In genomic region chr5:67011985-67012384, GRCm38 (mm10) we compare ENCODE assay signal across 23 mouse cellular contexts.
A peak's percentile ranks its signal among the peaks of the same experiment; 100 is the strongest.
DNase-seq lines count a peak whose midpoint lies in the region; ATAC-seq lines count a peak whose summit lies in the region.
"Had no signal": no experiment of that assay in that cellular context is flagged by ENCODE, and none has a peak within 500 bp of the region (broad histone marks: within the 10 kb centered on the region; RNA-seq: fewer than 3 reads in every experiment).

No protein-coding gene starts in this region.

- no peak for ATAC-seq in embryonic facial prominence, embryonic 15.5 days (ENCODE audit: insufficient number of reproducible peaks, low FRiP score, low TSS enrichment, low read depth)
- ATAC-seq: midbrain, embryonic 13.5 days had no signal

- H3K36me3 ChIP-seq in embryonic facial prominence, embryonic 15.5 days, result peaks cover 12% of the 10 kb centered on the region; the same call in 1 of the 2 replicates
- peaks cover 52% of the 10 kb centered on the region for H3K36me3 ChIP-seq in embryonic facial prominence, embryonic 10.5 days (replicated peaks)
- H3K36me3 ChIP-seq: G1E; liver, embryonic 13.5 days had no signal

- no peak overlapping the region for H3K9ac ChIP-seq in embryonic facial prominence, embryonic 15.5 days
- H3K9ac ChIP-seq: embryonic facial prominence, embryonic 13.5 days; hindbrain, embryonic 14.5 days; liver, embryonic 13.5 days; midbrain, embryonic 13.5 days; neural tube, embryonic 12.5 days had no signal

- no peaks in the 10 kb centered on the region for H3K9me3 ChIP-seq in embryonic facial prominence, embryonic 15.5 days (replicated peaks)
- H3K9me3 ChIP-seq in embryonic facial prominence, embryonic 10.5 days, result no peaks in the 10 kb centered on the region
- H3K9me3 ChIP-seq: embryonic facial prominence, embryonic 13.5 days; liver, embryonic 13.5 days; midbrain, embryonic 13.5 days; neural tube, embryonic 12.5 days had no signal

- no peaks in the 10 kb centered on the region for H3K27me3 ChIP-seq in embryonic facial prominence, embryonic 15.5 days
- no peaks in the 10 kb centered on the region for H3K27me3 ChIP-seq in embryonic facial prominence, embryonic 10.5 days (replicated peaks; ENCODE audit: low read depth, poor library complexity, severe bottlenecking)
- H3K27me3 ChIP-seq: CH12.LX; embryonic facial prominence, embryonic 13.5 days; liver, embryonic 13.5 days; midbrain, embryonic 13.5 days; neural tube, embryonic 12.5 days had no signal

- no peak overlapping the region for H3K4me3 ChIP-seq in embryonic facial prominence, embryonic 15.5 days (replicated peaks)
- H3K4me3 ChIP-seq in embryonic facial prominence, embryonic 10.5 days, result no peak overlapping the region
- H3K4me3 ChIP-seq: embryonic facial prominence, embryonic 13.5 days; liver, embryonic 13.5 days; midbrain, embryonic 13.5 days; neural tube, embryonic 12.5 days had no signal

- DNase-seq in embryonic facial prominence, embryonic 10.5 days (ENCODE audit: low spot score), result no peak
- DNase-seq in heart, adult 11 months, result peak; percentile 87
- DNase-seq in heart, postnatal 4 days, result no peak
- DNase-seq in right cerebral cortex, postnatal 10 days (ENCODE audit: low spot score in 2 of 2), result peak; percentile 53 to 60
- DNase-seq in right cerebral cortex, postnatal 25 days, result no peak
- DNase-seq in neural tube, embryonic 10.5 days (ENCODE audit: extremely low spot score, low spot score), result no peak
- DNase-seq: adrenal gland, adult 2 months; B cell, adult 2 months; gastrocnemius, postnatal 10 days; kidney, adult 2 months; left cerebral cortex, postnatal 4 days; liver, embryonic 13.5 days; lung, adult 2 months; thymus, adult 18-20 months; thymus, postnatal 36 days had no signal

- 0 out of 2 replicates have a peak overlapping the region, but pooled peaks have one; percentile 8 for H3K27ac ChIP-seq in embryonic facial prominence, embryonic 15.5 days (replicated peaks)
- no peak overlapping the region for H3K27ac ChIP-seq in embryonic facial prominence, embryonic 10.5 days (replicated peaks)
- H3K27ac ChIP-seq: embryonic facial prominence, embryonic 13.5 days; kidney, postnatal 0 days; liver, embryonic 13.5 days; midbrain, embryonic 13.5 days; neural tube, embryonic 12.5 days had no signal

- WGBS in embryonic facial prominence, embryonic 15.5 days, result 65% methylated on average over 4 of the region's 4 CpGs
- 76% methylated on average over 4 of the region's 4 CpGs for WGBS in embryonic facial prominence, embryonic 10.5 days

- H3K4me1 ChIP-seq in embryonic facial prominence, embryonic 15.5 days, result 0 out of 2 replicates have a peak, but pooled peaks cover 8% of the 10 kb centered on the region
- no peaks in the 10 kb centered on the region for H3K4me1 ChIP-seq in embryonic facial prominence, embryonic 10.5 days
- H3K4me1 ChIP-seq: embryonic facial prominence, embryonic 13.5 days; liver, embryonic 13.5 days; midbrain, embryonic 13.5 days; neural tube, embryonic 12.5 days had no signal

- no peak overlapping the region for H3K4me2 ChIP-seq in embryonic facial prominence, embryonic 15.5 days (replicated peaks)
- H3K4me2 ChIP-seq: embryonic facial prominence, embryonic 13.5 days; hindbrain, embryonic 14.5 days; liver, embryonic 13.5 days; midbrain, embryonic 13.5 days; neural tube, embryonic 12.5 days had no signal

Comparison
In these comparisons a context has a peak if more than half of its experiments do, and no peak if none do; other contexts are left out.
1. DNase-seq: peak in heart, adult 11 months (single experiment) and right cerebral cortex, postnatal 10 days (2 of 2); none in embryonic facial prominence, embryonic 10.5 days (single experiment), heart, postnatal 4 days (single experiment), right cerebral cortex, postnatal 25 days (single experiment) and neural tube, embryonic 10.5 days (single experiment).